Comparison of ENCODE assay signal across 8 mouse cellular contexts in the genomic region with DNA sequence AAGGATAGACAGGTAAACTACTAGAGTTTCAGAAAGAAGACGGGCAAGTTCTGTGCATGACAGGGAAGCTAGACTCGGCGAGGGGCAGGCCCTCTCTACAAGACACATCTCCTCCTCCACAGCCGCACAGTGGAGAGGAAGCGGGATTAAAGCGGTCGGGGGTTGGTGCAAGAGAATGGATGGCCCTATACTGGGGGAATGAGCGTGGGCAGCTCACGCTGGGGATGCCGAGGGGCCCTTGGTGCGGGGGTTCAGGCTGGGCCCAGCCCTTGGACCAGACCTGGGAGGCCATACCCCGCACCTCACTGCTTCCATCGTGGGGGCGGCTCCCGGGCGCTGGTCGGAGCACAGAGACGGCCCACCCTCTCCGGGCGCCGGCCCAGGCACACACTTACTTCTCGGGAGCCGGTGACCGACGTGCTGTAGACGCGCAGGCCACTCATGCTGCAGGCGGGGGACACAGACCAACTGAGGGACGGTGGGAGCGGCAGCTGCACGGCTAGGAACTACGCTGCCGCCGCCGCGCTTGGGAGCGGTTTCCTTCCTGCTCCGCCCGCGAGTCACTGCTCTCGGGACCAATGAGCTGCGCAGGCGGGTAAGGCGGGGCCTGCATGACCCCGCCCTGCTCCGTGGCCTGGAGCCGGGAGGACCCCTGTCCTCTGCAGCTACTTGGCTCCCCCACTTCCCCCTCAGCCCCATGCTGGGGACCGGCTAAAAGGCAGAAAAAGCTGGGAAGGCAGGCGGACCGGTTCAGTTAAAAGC. TPM values are rescaled to one million over a fixed set of nuclear protein-coding genes. Genes with fewer than 3 reads are reported as not detected.
DNase-seq lines count a peak whose midpoint lies in the region; ATAC-seq and TF ChIP-seq lines count a peak whose summit lies in the region.

A gene (minus strand): TSS at position 569 of the 762 bp plus-strand sequence.

- peak; percentile 92 for DNase-seq in A20 (ENCODE audit: low read depth, low spot score)
- DNase-seq in heart, adult 8-10 months (ENCODE audit: low spot score), result peak; percentile 89
- DNase-seq in kidney, adult 8-10 months, result peak; percentile 81 to 87
- peak; percentile 93 for DNase-seq in midbrain, embryonic 14.5 days
- DNase-seq in spleen, adult 18-20 months, result peak; percentile 86 to 87

- H3K4me3 ChIP-seq in bone marrow macrophage, adult 2 months (ENCODE audit: insufficient read depth, low read length), result peak within 1 kb of the TSS; percentile 70
- H3K4me3 ChIP-seq in embryonic facial prominence, embryonic 15.5 days (replicated peaks), result peak within 1 kb of the TSS; percentile 69
- H3K4me3 ChIP-seq in limb, embryonic 12.5 days (replicated peaks), result peak within 1 kb of the TSS; percentile 86
- H3K4me3 ChIP-seq in midbrain, embryonic 14.5 days (replicated peaks; ENCODE audit: low read depth, low read length), result peak within 1 kb of the TSS; percentile 87

- H3K27ac ChIP-seq in bone marrow macrophage, adult 2 months (ENCODE audit: insufficient read depth, low read depth, low read length), result peak within 1 kb of the TSS; percentile 95
- peak within 1 kb of the TSS; percentile 82 for H3K27ac ChIP-seq in embryonic facial prominence, embryonic 15.5 days (replicated peaks)
- peak within 1 kb of the TSS; percentile 91 for H3K27ac ChIP-seq in limb, embryonic 12.5 days
- peak within 1 kb of the TSS; percentile 79 for H3K27ac ChIP-seq in midbrain, embryonic 14.5 days (replicated peaks; ENCODE audit: low read depth, low read length)

- peaks cover 9% of the 10 kb centered on the region for H3K36me3 ChIP-seq in embryonic facial prominence, embryonic 15.5 days
- peaks cover 38% of the 10 kb centered on the region; the same call in 1 of the 2 replicates for H3K36me3 ChIP-seq in limb, embryonic 12.5 days
- peaks cover 2% of the 10 kb centered on the region; the same call in 1 of the 2 replicates for H3K36me3 ChIP-seq in midbrain, embryonic 14.5 days (ENCODE audit: control insufficient read depth, insufficient read depth, low read length)

- WGBS in embryonic facial prominence, embryonic 15.5 days, result under 1% methylated on average over 50 of the region's 50 CpGs
- WGBS in limb, embryonic 12.5 days, result 1% methylated on average over 50 of the region's 50 CpGs
- WGBS in midbrain, embryonic 14.5 days, result 0% methylated on average over 50 of the region's 50 CpGs

- no peaks in the 10 kb centered on the region for H3K27me3 ChIP-seq in embryonic facial prominence, embryonic 15.5 days
- H3K27me3 ChIP-seq in limb, embryonic 12.5 days, result no peaks in the 10 kb centered on the region
- H3K27me3 ChIP-seq in midbrain, embryonic 14.5 days (ENCODE audit: control insufficient read depth, insufficient read depth, low read length), result no peaks in the 10 kb centered on the region

- H3K4me2 ChIP-seq in embryonic facial prominence, embryonic 15.5 days (replicated peaks), result peak within 1 kb of the TSS; percentile 68
- peak within 1 kb of the TSS; percentile 83 for H3K4me2 ChIP-seq in limb, embryonic 12.5 days
- H3K4me2 ChIP-seq in midbrain, embryonic 14.5 days (ENCODE audit: low read length), result peak within 1 kb of the TSS; percentile 76

- no peak for TF ChIP-seq POLR2A in bone marrow macrophage, adult 2 months (IDR thresholded peaks at IDR 0.05; ENCODE audit: borderline replicate concordance, low read depth, low read length)

- TF ChIP-seq CTCF in bone marrow macrophage, adult 2 months (IDR thresholded peaks at IDR 0.05; ENCODE audit: low read depth, low read length), result no peak

- peak within 1 kb of the TSS; percentile 71 for H3K9ac ChIP-seq in embryonic facial prominence, embryonic 15.5 days
- peak within 1 kb of the TSS; percentile 82 for H3K9ac ChIP-seq in limb, embryonic 12.5 days (replicated peaks)
- peak within 1 kb of the TSS; percentile 80 for H3K9ac ChIP-seq in midbrain, embryonic 14.5 days (replicated peaks; ENCODE audit: low read length)

- ATAC-seq in embryonic facial prominence, embryonic 15.5 days (ENCODE audit: insufficient number of reproducible peaks, low FRiP score, low TSS enrichment, low read depth), result peak; percentile 93
- peak; percentile 94 for ATAC-seq in limb, embryonic 12.5 days (ENCODE audit: insufficient number of reproducible peaks, insufficient read depth, low FRiP score, low TSS enrichment, low read depth)
- peak; percentile 93 for ATAC-seq in midbrain, embryonic 14.5 days (ENCODE audit: low FRiP score, low TSS enrichment)

- H3K9me3 ChIP-seq in embryonic facial prominence, embryonic 15.5 days (replicated peaks), result no peaks in the 10 kb centered on the region
- H3K9me3 ChIP-seq in limb, embryonic 12.5 days, result no peaks in the 10 kb centered on the region
- H3K9me3 ChIP-seq in midbrain, embryonic 14.5 days (ENCODE audit: control insufficient read depth, low read length), result no peaks in the 10 kb centered on the region

- H3K4me1 ChIP-seq in bone marrow macrophage, adult 2 months (ENCODE audit: control insufficient read depth, insufficient read depth, low read length), result peaks cover 65% of the 10 kb centered on the region
- H3K4me1 ChIP-seq in embryonic facial prominence, embryonic 15.5 days, result peaks cover 49% of the 10 kb centered on the region
- peaks cover 31% of the 10 kb centered on the region for H3K4me1 ChIP-seq in limb, embryonic 12.5 days (replicated peaks)
- peaks cover 22% of the 10 kb centered on the region for H3K4me1 ChIP-seq in midbrain, embryonic 14.5 days (ENCODE audit: control insufficient read depth, insufficient read depth, low read length)

RNA-seq across cellular contexts. Expression of the gene that starts here (rescaled TPM):
- polyA plus RNA-seq in bone marrow macrophage, adult 2 months (2012; ENCODE audit: insufficient read depth, insufficient read length, missing spikeins), result 1,334 and 1,359 TPM in 2 replicates
- polyA plus RNA-seq in embryonic facial prominence, embryonic 15.5 days (2015; fragmentation: Nextera tagmentation; extraction: Ambion mirVana), result 470 and 490 TPM in 2 replicates
- total RNA-seq in heart, adult 8-10 months (2022), result 10 to 100 TPM; 31.3 to 41.3 (median 35.0) TPM
- polyA plus RNA-seq in limb, embryonic 12.5 days (2016; fragmentation: Nextera tagmentation; extraction: Ambion mirVana), result 318 and 336 TPM in 2 replicates
- polyA plus RNA-seq in midbrain, embryonic 14.5 days (2014; fragmentation: Nextera tagmentation; extraction: Ambion mirVana), result 376 and 460 TPM in 2 replicates

Comparison
In these comparisons a context has a peak if more than half of its experiments do, and no peak if none do; other contexts are left out.
1. Peak in every context shown above with its lines: DNase-seq, ATAC-seq, H3K4me3 ChIP-seq and H3K27ac ChIP-seq.